Mouse (Mus musculus) kidney, postnatal 36 days (tissue): ENCODE results near the gene Olfr1206.

Source experiments
- DNase-seq, 2 experiments: peaks; one replicate each; pipeline ENCODE4 v3.0.0; 2021 to 2022; ENCODE audit warnings: mixed read lengths in 2 of 2

Olfr1206 gene

DNA sequence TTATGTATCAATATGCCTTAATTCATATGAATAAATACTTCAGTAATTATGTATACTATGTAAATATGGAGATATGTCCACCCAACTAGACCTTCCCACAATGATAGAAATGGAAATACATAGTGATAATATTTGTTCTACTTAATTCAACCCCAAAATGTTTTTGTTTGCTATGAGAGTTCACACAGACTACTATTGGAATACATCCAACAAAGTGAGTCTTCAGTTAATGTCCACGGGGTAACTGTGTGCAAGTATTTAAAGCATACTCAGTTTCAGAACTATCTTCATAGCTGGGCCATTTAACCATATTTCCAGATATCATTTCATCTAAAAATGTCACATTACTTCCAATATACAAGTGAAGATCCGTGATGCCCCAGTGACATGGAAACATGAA lies at the start of gene Olfr1206:
TSS of gene Olfr1206 (plus strand) at position 301 of the 400 bp plus-strand sequence.
- DNase-seq: no peak

DNA sequence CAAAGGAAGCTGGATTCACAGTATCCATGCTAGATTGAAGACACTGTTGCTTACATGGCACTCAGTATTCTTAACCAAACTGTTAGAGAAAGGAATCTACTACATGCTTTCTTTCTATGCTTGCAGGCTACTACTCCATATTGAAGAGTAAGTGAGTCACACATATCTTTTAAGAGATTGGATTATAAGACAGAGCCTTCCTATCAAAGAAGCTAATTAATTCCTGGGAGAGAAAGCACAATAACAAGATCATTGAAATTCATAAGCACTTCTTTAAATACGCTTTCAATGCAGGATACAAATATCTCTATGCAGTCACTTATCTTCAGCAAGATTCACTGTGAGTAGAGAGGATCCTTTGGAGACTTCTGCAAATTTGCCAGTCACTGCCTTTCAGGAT lies 48.8 kb upstream of the Olfr1206 start, which contains the start of gene Olfr1202:
TSS of gene Olfr1202 (plus strand) at position 301 of the 400 bp plus-strand sequence.
- no peak for DNase-seq

DNA sequence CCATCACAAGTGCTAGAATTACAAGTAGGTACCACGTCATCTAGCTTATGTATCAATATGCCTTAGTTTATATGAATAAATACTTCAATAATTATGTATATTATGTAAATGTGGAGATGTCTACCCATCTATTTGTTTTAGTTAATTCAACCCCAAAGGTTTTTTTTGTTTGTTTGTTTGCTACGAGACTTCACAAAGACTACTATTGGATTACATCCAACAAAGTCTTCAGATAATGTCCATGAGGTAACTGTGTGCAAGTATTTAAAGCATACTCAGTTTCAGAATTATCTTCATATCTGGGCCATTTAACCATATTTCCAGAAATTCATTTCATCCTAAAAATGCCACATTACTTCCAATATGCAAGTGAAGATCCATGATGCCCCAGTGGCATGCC lies 33.6 kb upstream of the Olfr1206 start, which contains the start of gene Olfr1205:
TSS of gene Olfr1205 (plus strand) at position 301 of the 400 bp plus-strand sequence.
- DNase-seq: no peak

DNA sequence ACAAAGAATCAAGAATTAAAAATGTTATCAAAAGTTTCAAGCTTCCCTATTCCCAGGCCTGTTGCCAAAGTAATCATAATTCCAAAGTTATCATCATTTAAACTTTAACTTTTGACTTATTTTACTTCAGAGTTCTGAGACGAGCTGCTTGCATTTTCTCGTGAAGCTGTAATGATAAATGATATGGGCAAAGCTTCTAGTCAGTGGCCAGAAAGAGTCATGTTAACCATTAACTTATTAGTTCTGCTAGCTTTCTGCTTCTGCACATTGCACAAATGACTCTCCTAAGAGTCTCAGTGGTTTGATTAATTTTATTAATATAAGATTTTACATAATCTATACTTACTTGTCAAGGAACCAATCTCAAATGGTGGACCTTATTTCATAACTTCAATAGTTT lies 24.6 kb upstream of the Olfr1206 start:
- DNase-seq: no peak

DNA sequence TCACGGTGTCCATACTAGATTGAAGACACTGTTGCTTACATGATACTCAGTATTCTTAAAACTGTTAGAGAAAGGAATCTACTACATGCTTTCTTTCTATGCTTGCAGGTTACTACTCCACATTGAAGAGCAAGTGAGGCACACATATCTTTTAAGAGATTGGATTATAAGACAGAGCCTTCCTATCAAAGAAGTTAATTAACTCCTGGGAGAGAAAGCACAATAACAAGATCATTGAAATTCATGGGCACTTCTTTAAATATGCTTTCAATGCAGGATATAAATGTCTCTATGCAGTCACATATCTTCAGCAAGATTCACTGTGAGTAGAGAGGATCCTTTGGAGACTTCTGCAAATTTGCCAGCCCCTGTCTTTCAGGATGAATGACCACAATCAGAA lies 14.0 kb upstream of the Olfr1206 start, which contains the start of gene Olfr1204:
TSS of gene Olfr1204 (plus strand) at position 301 of the 400 bp plus-strand sequence.
- no peak for DNase-seq

DNA sequence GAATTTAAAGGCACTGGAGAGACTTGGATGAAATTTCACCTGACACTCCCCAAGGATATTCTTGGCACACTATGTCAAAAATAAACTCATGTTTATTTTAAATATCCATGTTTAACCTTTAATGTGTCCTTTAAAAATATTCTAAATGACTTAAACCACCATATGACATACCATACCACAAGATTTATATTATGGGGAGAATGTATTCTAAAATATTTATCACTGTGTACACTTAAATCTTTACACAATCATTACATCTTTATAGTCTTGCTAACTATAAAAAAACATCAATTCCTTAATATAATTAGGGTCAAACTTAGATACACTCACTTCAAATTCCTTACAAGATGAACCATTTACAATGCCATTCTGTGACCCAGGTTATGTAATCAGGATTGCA lies 39.2 kb downstream of the Olfr1206 start, which contains the start of gene Olfr1208:
TSS of gene Olfr1208 (minus strand) at position 101 of the 400 bp plus-strand sequence.
- no peak for DNase-seq

DNA sequence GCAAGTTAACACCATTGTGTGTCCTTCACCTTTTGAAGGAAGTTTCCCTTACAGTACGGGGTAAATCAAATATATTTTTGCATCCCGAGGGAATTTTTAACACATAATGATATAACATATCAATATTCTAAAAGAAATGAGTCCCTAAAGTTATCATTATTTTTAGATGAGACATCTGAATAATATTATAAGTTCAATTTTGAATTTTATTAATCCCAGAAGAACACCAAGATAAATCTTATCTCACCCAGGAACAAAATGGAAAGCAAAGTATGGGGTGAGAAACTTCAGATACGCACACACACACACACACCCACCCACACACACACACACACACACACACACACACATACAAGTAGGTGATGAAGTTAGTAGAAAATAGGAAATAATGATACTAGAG lies 52.0 kb downstream of the Olfr1206 start, which contains the start of gene Olfr1209:
TSS of gene Olfr1209 (minus strand) at position 101 of the 400 bp plus-strand sequence.
- no peak for DNase-seq
